Mouse (Mus musculus) neural tube, embryonic 15.5 days (tissue): Measurements from ENCODE around the gene Rab5c. TPM values are rescaled to one million over a fixed set of nuclear protein-coding genes. Genes with fewer than 3 reads are reported as not detected.

Experiments used
- ATAC-seq: fragments of 200-750 bp; cut with Nextera tagmentation; 2 replicates; pipeline ENCODE4 v1.8.0; 2017; ENCODE audit warnings: mild to moderate bottlenecking, moderate TSS enrichment, moderate library complexity; ENCODE audit not compliant: low FRiP score
- H3K27ac ChIP-seq: fragments of 300-500 bp; sonication (generic); replicated peaks from 2 replicates; pipeline ENCODE4 v1.5.1; 2015; ENCODE audit warnings: mild to moderate bottlenecking, inconsistent platforms
- H3K27me3 ChIP-seq: fragments of 300-500 bp; sonication (generic); replicated peaks from 2 replicates; pipeline ENCODE4 v1.6.1; 2015; ENCODE audit warnings: inconsistent platforms
- H3K36me3 ChIP-seq: fragments of 300-500 bp; sonication (generic); 2 replicates; pipeline ENCODE4 v1.6.1; 2015; ENCODE audit warnings: inconsistent platforms
- H3K4me1 ChIP-seq: fragments of 300-500 bp; sonication (generic); 2 replicates; pipeline ENCODE4 v1.6.1; 2015; ENCODE audit warnings: inconsistent platforms
- H3K4me2 ChIP-seq: fragments of 300-500 bp; sonication (generic); 2 replicates; pipeline ENCODE4 v1.6.1; 2015; ENCODE audit warnings: inconsistent platforms, mild to moderate bottlenecking, moderate library complexity
- H3K4me3 ChIP-seq: fragments of 300-500 bp; sonication (generic); replicated peaks from 2 replicates; pipeline ENCODE4 v1.5.1; 2015; ENCODE audit warnings: mild to moderate bottlenecking, inconsistent platforms
- H3K9ac ChIP-seq: fragments of 300-500 bp; sonication (generic); replicated peaks from 2 replicates; pipeline ENCODE4 v1.6.1; 2015; ENCODE audit warnings: mild to moderate bottlenecking, inconsistent platforms
- H3K9me3 ChIP-seq: fragments of 300-500 bp; sonication (generic); replicated peaks from 2 replicates; pipeline ENCODE4 v1.6.1; 2016; ENCODE audit warnings: inconsistent platforms
- WGBS: fragments of 180-500 bp; shearing (Covaris S2); methylation state at CpG from one replicate; pipeline ENCODE4 v1.1.7; 2015; ENCODE audit warnings: mixed read lengths; 5-methylcytosine and 5-hydroxymethylcytosine counted together
- polyA plus RNA-seq: library from polyadenylated mRNA; unstranded; fragments of >200 nt; fragmentation: Nextera tagmentation; extraction: Ambion mirVana; gene quantifications from 2 replicates; pipeline ENCODE4 v1.2.1, GENCODE M21; 2015

Gene Rab5c
- polyA plus RNA-seq, 1 experiment from 2014 or later, result 49.8 TPM

DNA sequence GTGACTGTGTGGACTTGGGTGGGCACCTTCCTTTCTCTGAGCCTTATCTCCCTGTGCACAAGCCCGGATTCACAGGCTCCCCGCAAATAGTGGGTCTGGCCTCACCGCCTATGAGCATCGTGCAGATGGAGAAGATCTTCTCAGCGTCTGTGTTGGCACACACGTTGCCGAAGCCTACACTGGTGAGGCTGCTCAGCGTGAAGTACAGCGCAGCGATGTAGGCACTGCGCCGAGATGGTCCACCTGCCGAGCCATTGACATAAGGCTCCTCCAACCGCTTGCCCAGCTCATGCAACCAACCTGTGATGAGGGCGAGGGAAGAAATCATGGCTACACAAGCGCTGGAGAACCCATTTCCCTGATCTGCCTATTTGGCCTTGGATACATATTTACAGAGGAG is 12.1 kb upstream of the Rab5c start:
- no peak overlapping the region for H3K4me3 ChIP-seq

DNA sequence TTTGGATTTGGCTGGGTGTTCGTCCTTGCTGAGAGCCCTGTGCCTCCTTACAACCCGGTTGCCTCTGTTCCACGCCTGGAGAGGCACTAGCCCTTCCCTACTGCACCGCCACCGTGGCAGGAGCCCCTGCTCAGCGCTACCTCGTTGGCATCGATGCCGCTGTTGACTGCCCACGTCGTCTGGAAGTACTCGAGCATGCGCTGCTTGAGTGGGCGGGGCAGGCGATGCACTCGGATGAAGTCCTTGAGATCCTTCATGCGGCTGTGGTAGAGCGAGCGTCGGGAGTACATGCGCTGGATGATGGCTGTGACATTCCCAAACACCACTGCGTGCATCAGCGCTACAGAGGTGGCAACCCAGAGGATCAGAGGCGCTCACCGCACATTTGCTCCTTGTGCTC is 11.5 kb upstream of the Rab5c start:
- Histone ChIP-seq H3K27me3 (0 out of 2 replicates have a peak, but pooled peaks cover 10% of the 10 kb centered on the region), H3K9me3 (no peaks in the 10 kb centered on the region), H3K27ac (no peak overlapping the region), H3K4me1 (0 out of 2 replicates have a peak, but pooled peaks cover 2% of the 10 kb centered on the region), H3K36me3 (peaks cover 35% of the 10 kb centered on the region), H3K9ac (no peak overlapping the region), H3K4me3 (no peak overlapping the region), H3K4me2 (no peak overlapping the region)
- ATAC-seq, result no peak
- 55% methylated on average over 25 of the region's 25 CpGs for WGBS

More for the DNA sequence above, 12.1 kb upstream of the Rab5c start:
- no peak for ATAC-seq
- Histone ChIP-seq H3K4me2 (no peak overlapping the region), H3K27me3 (0 out of 2 replicates have a peak, but pooled peaks cover 10% of the 10 kb centered on the region), H3K9me3 (no peaks in the 10 kb centered on the region), H3K27ac (no peak overlapping the region), H3K9ac (no peak overlapping the region), H3K36me3 (peaks cover 38% of the 10 kb centered on the region), H3K4me1 (0 out of 2 replicates have a peak, but pooled peaks cover 2% of the 10 kb centered on the region)
- WGBS, result 91% methylated on average over 16 of the region's 16 CpGs

DNA sequence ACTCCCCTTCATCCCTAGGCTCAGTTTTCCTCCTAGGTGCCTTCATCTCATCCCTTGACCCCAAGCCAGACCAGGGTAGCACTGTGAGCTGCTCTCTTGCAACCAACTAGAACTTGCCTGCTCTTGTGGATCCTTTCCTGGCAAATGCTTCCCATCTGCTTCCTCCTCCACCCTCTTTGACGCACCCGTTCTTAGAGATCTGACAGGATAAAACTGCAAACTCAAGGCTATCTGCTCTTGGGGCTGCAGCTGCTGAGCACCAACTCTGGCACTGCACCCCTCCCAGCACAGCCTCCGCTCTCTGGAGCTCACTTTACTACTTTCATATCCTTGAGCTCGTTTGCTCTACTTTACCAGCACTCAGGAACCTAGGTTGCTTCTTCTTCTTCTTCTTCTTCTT is 10.6 kb upstream of the Rab5c start:
- H3K36me3 ChIP-seq, result peaks cover 32% of the 10 kb centered on the region
- no peak overlapping the region for H3K27ac ChIP-seq
- H3K27me3 ChIP-seq, result 0 out of 2 replicates have a peak, but pooled peaks cover 10% of the 10 kb centered on the region
- no peak for ATAC-seq
- no peak overlapping the region for H3K9ac ChIP-seq
- no peak overlapping the region for H3K4me3 ChIP-seq
- 79% methylated on average over 4 of the region's 4 CpGs for WGBS
- H3K9me3 ChIP-seq, result no peaks in the 10 kb centered on the region
- H3K4me2 ChIP-seq, result no peak overlapping the region
- 0 out of 2 replicates have a peak, but pooled peaks cover 2% of the 10 kb centered on the region for H3K4me1 ChIP-seq

DNA sequence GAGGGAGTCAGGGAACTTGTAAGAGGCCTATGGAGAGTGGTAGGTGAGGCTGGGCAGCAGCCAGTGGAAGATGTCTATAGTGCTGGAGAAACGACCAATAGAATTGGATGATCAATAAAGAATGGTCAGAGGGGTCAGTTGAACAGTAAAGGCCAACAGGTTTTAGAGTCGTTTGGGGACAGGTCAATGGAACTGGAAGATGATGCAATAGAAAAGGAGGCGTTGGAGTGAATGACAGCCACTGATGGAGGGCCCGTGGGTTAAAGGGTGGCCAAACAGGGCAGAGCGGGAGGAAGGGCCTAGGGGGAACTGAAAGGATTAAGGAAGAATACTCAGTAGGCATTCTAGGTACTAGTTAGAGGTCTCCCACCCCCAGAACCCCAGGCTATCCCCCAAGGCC is 9.1 kb upstream of the Rab5c start:
- H3K27ac ChIP-seq, result no peak overlapping the region
- peaks cover 29% of the 10 kb centered on the region for H3K36me3 ChIP-seq
- H3K4me3 ChIP-seq, result no peak overlapping the region
- H3K27me3 ChIP-seq, result 0 out of 2 replicates have a peak, but pooled peaks cover 10% of the 10 kb centered on the region
- ATAC-seq, result no peak
- no peaks in the 10 kb centered on the region for H3K9me3 ChIP-seq
- no peak overlapping the region for H3K9ac ChIP-seq
- H3K4me2 ChIP-seq, result no peak overlapping the region
- 69% methylated on average over 5 of the region's 5 CpGs for WGBS
- 0 out of 2 replicates have a peak, but pooled peaks cover under 1% of the 10 kb centered on the region for H3K4me1 ChIP-seq

DNA sequence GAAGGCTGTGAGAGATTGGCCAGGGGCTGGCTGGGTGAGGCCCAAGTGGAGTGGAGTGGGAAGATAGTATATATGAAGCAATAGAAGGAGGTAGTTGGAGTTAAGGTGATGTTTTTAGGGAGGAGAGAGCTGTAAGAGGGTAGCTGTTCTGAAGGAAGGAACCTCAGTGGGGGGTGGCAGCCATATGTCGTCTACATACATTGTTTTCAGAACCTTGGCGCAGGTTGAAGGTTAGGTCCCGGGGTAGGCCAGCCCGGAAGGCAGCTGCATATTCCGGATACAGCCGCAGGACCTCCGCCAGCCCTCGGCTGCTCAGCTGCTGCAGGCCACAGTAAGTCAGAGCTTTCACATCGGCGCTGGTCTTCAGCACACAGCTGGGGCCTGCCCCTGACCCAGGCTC is 8.5 kb upstream of the Rab5c start:
- H3K9me3 ChIP-seq, result no peaks in the 10 kb centered on the region
- H3K36me3 ChIP-seq, result peaks cover 27% of the 10 kb centered on the region
- 87% methylated on average over 10 of the region's 10 CpGs for WGBS
- 0 out of 2 replicates have a peak, but pooled peaks cover 10% of the 10 kb centered on the region for H3K27me3 ChIP-seq
- H3K4me2 ChIP-seq, result no peak overlapping the region
- no peak overlapping the region for H3K9ac ChIP-seq
- ATAC-seq, result no peak
- no peak overlapping the region for H3K27ac ChIP-seq
- H3K4me1 ChIP-seq, result no peaks in the 10 kb centered on the region
- H3K4me3 ChIP-seq, result no peak overlapping the region

DNA sequence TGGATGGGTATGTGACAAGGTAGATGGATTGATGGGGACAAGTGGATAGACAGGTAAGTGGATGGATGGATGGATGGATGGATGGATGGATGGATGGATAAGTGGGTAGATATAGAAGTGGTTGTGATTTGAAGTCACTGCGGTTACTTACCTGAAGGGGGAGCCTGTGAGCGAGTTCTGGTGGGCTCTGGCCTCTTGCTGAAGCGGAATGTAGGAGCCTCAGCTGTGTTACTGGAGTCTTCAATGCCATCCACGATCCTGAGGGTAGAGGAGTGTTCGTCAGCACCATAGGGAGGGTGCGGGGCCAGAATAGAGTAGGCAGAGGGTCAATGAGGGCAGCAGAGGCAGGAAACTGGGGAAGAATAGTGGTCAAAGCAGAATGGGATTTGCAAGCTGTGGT is 7.1 kb upstream of the Rab5c start:
- H3K27ac ChIP-seq, result no peak overlapping the region

DNA sequence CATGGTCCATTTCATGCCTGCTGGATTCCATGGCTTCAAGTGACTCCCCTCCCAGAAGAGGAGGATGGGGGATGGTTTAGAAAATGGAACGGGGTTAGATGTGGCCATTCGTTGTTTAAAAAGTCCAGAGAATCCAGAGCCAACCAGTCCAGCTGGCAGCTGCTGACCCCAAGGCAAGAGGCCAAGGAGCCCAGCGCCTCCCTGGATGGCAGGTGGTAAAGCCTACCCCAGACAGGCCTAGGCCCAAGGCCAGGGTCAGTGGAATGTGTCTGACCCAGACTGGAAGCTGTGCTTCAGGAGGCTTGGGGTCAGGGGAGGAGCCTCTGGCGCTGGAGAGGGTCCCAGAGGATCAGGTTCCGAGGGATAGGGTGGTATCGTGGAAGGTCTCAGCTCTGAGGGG is 3.3 kb upstream of the Rab5c start:
- no peak overlapping the region for H3K27ac ChIP-seq
- peaks cover 13% of the 10 kb centered on the region for H3K36me3 ChIP-seq
- H3K9me3 ChIP-seq, result no peaks in the 10 kb centered on the region
- no peaks in the 10 kb centered on the region for H3K27me3 ChIP-seq
- H3K4me3 ChIP-seq, result no peak overlapping the region
- no peak overlapping the region for H3K4me2 ChIP-seq
- H3K9ac ChIP-seq, result no peak overlapping the region
- ATAC-seq, result no peak
- peaks cover 17% of the 10 kb centered on the region for H3K4me1 ChIP-seq
- 75% methylated on average over 6 of the region's 6 CpGs for WGBS

More for the DNA sequence above, 7.1 kb upstream of the Rab5c start:
- 12% methylated on average over 6 of the region's 6 CpGs for WGBS
- Histone ChIP-seq H3K27me3 (0 out of 2 replicates have a peak, but pooled peaks cover 6% of the 10 kb centered on the region), H3K4me2 (no peak overlapping the region), H3K9me3 (no peaks in the 10 kb centered on the region), H3K4me3 (no peak overlapping the region), H3K4me1 (no peaks in the 10 kb centered on the region), H3K9ac (no peak overlapping the region), H3K36me3 (peaks cover 20% of the 10 kb centered on the region)
- 0 out of 2 replicates have a peak, but pooled peaks have one; percentile 40 for ATAC-seq

DNA sequence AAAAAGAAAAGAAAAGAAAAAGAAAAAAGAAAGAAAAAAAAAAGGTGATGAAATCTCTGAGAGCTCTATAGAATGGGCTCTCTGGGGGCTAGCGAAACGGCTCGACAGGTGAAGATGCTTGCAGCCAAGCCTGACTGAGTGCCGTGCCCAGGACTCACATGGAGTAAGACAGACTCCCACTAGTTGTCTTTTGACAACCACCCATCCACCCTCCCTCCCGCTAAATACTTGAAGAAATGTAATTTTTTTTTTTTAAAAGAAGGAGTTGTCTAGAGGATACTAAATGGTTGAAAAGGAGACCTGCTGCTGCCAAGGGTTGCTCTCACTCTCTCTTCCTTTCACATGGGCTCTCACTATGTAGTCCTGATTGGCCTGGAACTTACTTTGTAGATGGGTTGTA is 734 bp upstream of the Rab5c start:
- Histone ChIP-seq H3K4me3 (peak overlapping the region; percentile 77), H3K4me2 (peak overlapping the region; percentile 62), H3K9me3 (no peaks in the 10 kb centered on the region), H3K27ac (peak overlapping the region; percentile 85), H3K36me3 (peaks cover 10% of the 10 kb centered on the region), H3K9ac (peak overlapping the region; percentile 49; the same call in 1 of the 2 replicates), H3K4me1 (peaks cover 29% of the 10 kb centered on the region), H3K27me3 (no peaks in the 10 kb centered on the region)
- no peak for ATAC-seq
- WGBS, result 14% methylated on average over 5 of the region's 5 CpGs

DNA sequence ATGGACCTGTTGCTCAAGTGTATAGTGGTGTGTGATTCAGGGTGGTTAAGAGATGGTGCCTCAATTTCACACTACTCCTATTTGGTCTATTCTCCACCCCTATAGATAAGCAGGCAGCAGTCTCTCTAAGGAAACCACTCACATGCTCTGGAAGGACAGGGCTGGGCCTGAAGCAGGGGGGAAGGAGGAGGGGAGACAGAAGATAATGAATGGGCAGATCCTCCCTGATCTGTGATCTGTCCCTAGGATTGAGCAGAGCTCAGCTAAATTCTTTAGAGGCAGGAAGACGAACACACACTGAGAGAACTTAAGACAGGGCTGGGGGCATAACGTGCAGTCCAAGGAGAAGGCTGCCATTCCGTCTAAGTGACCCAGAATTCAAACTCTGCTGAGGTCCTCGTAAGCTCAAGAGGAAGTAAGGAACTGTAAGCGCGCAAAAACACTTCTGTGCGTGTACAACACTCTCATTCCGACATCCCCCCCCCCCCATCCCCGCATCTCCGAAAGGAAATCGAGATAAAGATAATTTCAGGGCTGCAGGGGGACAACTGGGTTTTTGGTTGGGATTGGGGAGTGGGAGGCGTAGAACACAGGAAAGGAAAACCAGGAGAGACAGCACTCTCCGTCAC is 796 bp downstream of the Rab5c start:
- Histone ChIP-seq H3K4me2 (peak overlapping the region; percentile 89), H3K4me3 (peak overlapping the region; percentile 77), H3K36me3 (peaks cover 17% of the 10 kb centered on the region), H3K4me1 (peaks cover 29% of the 10 kb centered on the region), H3K9me3 (no peaks in the 10 kb centered on the region), H3K9ac (peak overlapping the region; percentile 90), H3K27ac (peak overlapping the region; percentile 71; the same call in 1 of the 2 replicates), H3K27me3 (no peaks in the 10 kb centered on the region)
- no peak for ATAC-seq
- 3% methylated on average over 13 of the region's 13 CpGs for WGBS

DNA sequence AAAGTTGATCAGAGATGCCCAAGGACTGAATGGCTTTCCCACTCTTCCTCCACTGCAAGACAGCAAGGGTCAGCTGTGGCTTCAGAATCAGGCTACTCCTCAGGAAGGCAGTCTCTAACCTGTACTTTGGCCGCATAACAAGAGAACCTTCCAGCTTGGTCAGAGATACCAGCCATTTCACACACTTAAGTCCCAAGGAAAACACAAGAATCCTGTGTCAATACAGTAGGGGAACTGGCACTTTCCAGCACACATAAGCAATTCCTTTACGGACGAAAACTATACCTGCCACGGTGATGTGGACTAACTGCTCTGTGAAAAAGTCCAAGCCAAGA is 1.3 kb downstream of the Rab5c start:
- Histone ChIP-seq H3K4me1 (peaks cover 29% of the 10 kb centered on the region), H3K9me3 (no peaks in the 10 kb centered on the region), H3K9ac (0 out of 2 replicates have a peak overlapping the region, but pooled peaks have one; percentile 90), H3K27ac (no peak overlapping the region), H3K4me3 (peak overlapping the region; percentile 77), H3K27me3 (no peaks in the 10 kb centered on the region), H3K4me2 (peak overlapping the region; percentile 89), H3K36me3 (peaks cover 14% of the 10 kb centered on the region)
- WGBS, result 82% methylated on average over 4 of the region's 4 CpGs
- ATAC-seq, result no peak

DNA sequence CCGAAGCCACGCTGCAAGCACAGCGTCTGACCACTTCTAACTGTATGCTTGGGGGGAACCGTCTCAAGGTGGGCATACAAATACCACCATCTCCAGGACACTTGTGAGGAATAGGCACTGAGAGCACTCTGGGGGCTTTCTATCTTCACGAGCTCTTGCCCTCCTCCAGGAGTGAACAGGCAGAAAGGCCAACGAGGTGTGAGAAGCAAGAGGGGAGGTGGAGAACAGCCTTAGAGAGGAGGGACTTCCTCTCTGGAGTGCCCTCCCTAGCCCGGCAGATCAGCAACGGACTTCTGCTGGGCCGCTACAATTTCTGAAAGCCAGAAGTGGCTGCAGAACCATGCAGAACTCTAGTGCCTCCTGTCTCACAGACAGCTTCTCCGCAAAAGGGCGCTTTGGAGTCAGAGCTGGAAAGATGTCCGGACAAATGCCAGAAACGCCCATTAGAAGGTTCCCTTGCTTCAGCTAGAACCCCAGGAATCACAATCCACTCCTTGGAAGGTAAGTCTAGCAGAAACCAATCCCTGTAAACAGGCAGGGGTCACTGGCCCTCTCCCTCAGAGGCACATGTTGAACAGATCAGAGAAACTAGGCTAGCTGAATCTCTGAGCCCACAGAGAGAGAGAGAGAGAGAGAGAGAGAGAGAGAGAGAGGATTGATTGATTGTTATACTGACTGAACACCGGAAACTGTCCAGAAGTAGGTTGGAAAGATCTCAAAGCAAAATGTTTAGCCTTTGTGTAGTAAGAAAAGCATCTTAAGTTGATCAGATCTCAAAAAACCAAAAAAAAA is 1.9 kb downstream of the Rab5c start:
- ATAC-seq, result no peak
- H3K9ac ChIP-seq, result 0 out of 2 replicates have a peak overlapping the region, but pooled peaks have one; percentile 90
- peak overlapping the region; percentile 89 for H3K4me2 ChIP-seq
- H3K4me1 ChIP-seq, result peaks cover 29% of the 10 kb centered on the region
- H3K27ac ChIP-seq, result no peak overlapping the region
- no peaks in the 10 kb centered on the region for H3K9me3 ChIP-seq
- H3K4me3 ChIP-seq, result no peak overlapping the region; the same call in 1 of the 2 replicates
- 83% methylated on average over 14 of the region's 14 CpGs for WGBS
- H3K36me3 ChIP-seq, result peaks cover 8% of the 10 kb centered on the region
- no peaks in the 10 kb centered on the region for H3K27me3 ChIP-seq
